Mouse (Mus musculus): ENCODE results near the gene Sfxn4. TPM values are rescaled to one million over a fixed set of nuclear protein-coding genes. Genes with fewer than 3 reads are reported as not detected.

Gene Sfxn4
- total and polyA plus RNA-seq, 2 experiments from 2014 or later = 7.8 to 9.0 TPM

DNA sequence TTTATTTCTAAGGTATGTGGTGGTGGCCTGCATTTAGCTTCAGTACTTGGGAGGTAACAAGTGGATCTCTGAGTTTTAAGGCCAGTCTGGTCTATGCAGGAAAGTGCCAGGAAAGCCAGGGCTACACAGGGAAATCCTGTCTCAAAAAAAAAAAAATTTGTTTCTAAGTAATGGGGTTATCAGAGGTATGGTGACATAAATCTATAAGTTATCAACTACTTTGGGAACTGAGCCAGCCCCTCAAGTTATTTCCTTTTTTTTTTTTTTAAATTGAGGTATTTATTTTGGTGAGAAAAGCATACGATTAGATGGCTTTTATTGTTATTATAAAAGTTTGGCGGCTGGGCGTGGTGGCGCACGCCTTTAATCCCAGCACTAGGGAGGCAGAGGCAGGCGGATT is 48.1 kb downstream of the Sfxn4 start:
- Histone ChIP-seq H3K27ac (ENCODE audit: low read depth, low read length) (no peak overlapping the region), H3K27me3 (ENCODE audit: insufficient read depth, low read length) (no peaks in the 10 kb centered on the region), H3K4me2 (ENCODE audit: low read depth, low read length, poor library complexity, severe bottlenecking) (no peak overlapping the region), H3K36me3 (ENCODE audit: insufficient read depth, low read length) (peaks cover 10% of the 10 kb centered on the region), H3K9me3 (ENCODE audit: low read length) (no peaks in the 10 kb centered on the region), H3K4me3 (ENCODE audit: low read depth, low read length) (no peak overlapping the region), H3K9ac (replicated peaks; ENCODE audit: low read length, poor library complexity, severe bottlenecking) (no peak overlapping the region), H3K4me1 (ENCODE audit: insufficient read depth, low read length) (no peaks in the 10 kb centered on the region)
- WGBS = 95% methylated on average over 6 of the region's 6 CpGs
- DNase-seq (ENCODE audit: low spot score) (no peak), ATAC-seq (ENCODE audit: low FRiP score) (no peak)
- TF ChIP-seq CTCF (IDR thresholded peaks at IDR 0.05) = no peak

DNA sequence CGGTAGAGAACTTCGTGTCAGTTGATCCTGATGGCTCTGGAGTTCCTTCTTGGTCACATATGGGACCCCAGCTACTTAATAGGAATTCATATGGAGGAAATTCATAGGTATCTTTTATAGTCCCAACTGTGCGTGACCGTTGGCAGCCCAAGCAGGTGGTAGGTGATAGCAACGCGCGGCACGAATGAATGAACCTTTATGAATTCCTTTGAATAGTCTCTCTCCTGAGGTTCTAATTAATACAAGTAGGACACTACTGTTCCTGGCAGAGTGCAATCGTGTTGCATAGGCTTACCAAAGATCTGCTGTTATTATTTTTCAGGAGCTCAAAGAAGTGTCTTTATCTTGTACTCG is 49.3 kb downstream of the Sfxn4 start:
- no peaks in the 10 kb centered on the region for H3K9me3 ChIP-seq (ENCODE audit: low read length)
- peaks cover 10% of the 10 kb centered on the region for H3K36me3 ChIP-seq (ENCODE audit: insufficient read depth, low read length)
- peak overlapping the region; percentile 78 for H3K27ac ChIP-seq (ENCODE audit: low read depth, low read length)
- DNase-seq (ENCODE audit: low spot score) = peak; percentile 4
- no peaks in the 10 kb centered on the region for H3K4me1 ChIP-seq (ENCODE audit: insufficient read depth, low read length)
- no peak for ATAC-seq (ENCODE audit: low FRiP score)
- peak overlapping the region; percentile 69 for H3K4me3 ChIP-seq (ENCODE audit: low read depth, low read length)
- 16% methylated on average over 10 of the region's 10 CpGs for WGBS
- H3K9ac ChIP-seq (replicated peaks; ENCODE audit: low read length, poor library complexity, severe bottlenecking) = peak overlapping the region; percentile 85
- no peak for TF ChIP-seq CTCF (IDR thresholded peaks at IDR 0.05)
- peak overlapping the region; percentile 67 for H3K4me2 ChIP-seq (ENCODE audit: low read depth, low read length, poor library complexity, severe bottlenecking)
- H3K27me3 ChIP-seq (ENCODE audit: insufficient read depth, low read length) = no peaks in the 10 kb centered on the region

DNA sequence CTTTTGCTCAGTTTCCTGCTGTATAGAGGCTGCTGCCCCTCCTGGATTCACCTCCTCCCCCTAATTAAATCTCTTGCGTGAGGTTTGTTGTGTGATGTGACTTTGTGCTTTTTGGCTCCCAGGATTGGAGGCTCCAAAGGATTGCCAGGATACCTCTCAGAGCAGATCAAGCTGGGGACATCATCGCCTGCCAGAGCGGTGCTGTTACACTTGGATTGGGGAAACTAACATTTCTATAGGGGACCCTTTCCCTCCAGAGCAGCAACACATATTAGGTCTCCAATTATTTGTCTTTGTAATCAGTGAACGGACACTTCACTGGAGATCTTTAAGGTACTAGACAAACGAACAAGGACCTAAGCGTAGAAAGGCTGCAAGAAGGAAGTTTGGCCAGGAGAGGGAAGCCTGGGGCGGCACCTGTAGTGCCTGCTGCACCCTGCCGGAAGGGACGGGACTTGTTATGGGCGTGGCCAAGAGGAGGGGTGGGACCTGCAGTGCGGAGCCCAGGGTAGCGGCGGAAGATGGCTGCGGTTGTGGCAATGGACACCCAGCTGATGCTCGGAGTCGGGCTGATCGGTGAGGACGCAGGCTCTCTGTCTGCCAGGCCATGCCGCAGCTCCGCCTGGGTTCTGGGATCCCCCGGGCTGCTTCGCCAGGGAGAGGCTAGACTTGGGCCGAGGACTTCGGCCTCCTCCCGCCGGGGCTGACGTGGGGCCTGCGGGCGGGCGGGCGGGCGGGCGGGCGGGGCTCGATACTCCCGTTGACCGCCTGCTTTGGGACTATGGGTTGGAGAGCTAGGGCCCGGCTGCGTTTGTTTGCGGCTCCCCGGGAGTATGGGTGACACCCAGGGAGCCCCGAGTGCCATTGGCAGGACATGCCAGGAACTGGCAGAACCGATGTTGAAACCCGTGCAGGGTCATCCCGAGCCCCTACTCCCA is 49.9 kb downstream of the Sfxn4 start, which contains the start of gene Fam45a:
Gene Fam45a, plus strand, starts transcription at position 488 of the 938 bp plus-strand sequence.
- H3K4me3 ChIP-seq (ENCODE audit: low read depth, low read length) = peak within 1 kb of the TSS; percentile 69
- peak within 1 kb of the TSS; percentile 78 for H3K27ac ChIP-seq (ENCODE audit: low read depth, low read length)
- no peaks in the 10 kb centered on the region for H3K4me1 ChIP-seq (ENCODE audit: insufficient read depth, low read length)
- ATAC-seq (ENCODE audit: low FRiP score) = peak; percentile 99
- WGBS = 2% methylated on average over 33 of the region's 45 CpGs
- H3K27me3 ChIP-seq (ENCODE audit: insufficient read depth, low read length) = no peaks in the 10 kb centered on the region
- H3K9ac ChIP-seq (replicated peaks; ENCODE audit: low read length, poor library complexity, severe bottlenecking) = peak within 1 kb of the TSS; percentile 85
- peak; percentile 96 for TF ChIP-seq CTCF (IDR thresholded peaks at IDR 0.05)
- H3K9me3 ChIP-seq (ENCODE audit: low read length) = no peaks in the 10 kb centered on the region
- peak; percentile 94 for DNase-seq (ENCODE audit: low spot score)
- H3K36me3 ChIP-seq (ENCODE audit: insufficient read depth, low read length) = peaks cover 10% of the 10 kb centered on the region
- H3K4me2 ChIP-seq (ENCODE audit: low read depth, low read length, poor library complexity, severe bottlenecking) = peak within 1 kb of the TSS; percentile 67

DNA sequence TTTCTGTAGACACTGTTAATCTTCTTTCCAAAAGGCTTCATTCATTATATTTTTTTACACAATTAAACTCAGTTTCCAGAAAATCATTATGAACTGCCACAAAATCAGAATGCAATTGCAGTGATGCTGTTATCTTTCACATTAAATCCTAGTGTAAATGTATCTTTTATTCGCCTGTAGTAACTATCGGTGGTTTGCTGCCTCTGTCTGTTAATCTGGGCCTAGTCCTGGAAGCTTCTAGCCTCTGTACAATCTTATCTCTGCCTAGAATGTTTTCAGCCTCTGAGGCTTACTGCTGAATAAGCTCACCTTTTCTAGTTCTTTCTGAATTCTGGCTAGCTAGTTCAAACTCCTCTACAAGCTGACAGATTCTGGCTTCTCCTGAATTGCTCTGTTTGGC is 51.4 kb downstream of the Sfxn4 start:
- H3K27me3 ChIP-seq (ENCODE audit: insufficient read depth, low read length) = no peaks in the 10 kb centered on the region
- ATAC-seq (ENCODE audit: low FRiP score) (no peak), DNase-seq (ENCODE audit: low spot score) (no peak)
- no peaks in the 10 kb centered on the region for H3K9me3 ChIP-seq (ENCODE audit: low read length)
- no peak overlapping the region for H3K9ac ChIP-seq (replicated peaks; ENCODE audit: low read length, poor library complexity, severe bottlenecking)
- no peak overlapping the region for H3K27ac ChIP-seq (ENCODE audit: low read depth, low read length)
- WGBS = 94% methylated on average over 2 of the region's 2 CpGs
- H3K36me3 ChIP-seq (ENCODE audit: insufficient read depth, low read length) = 0 out of 2 replicates have a peak, but pooled peaks cover 3% of the 10 kb centered on the region
- H3K4me1 ChIP-seq (ENCODE audit: insufficient read depth, low read length) = no peaks in the 10 kb centered on the region
- TF ChIP-seq CTCF (IDR thresholded peaks at IDR 0.05) = no peak
- H3K4me3 ChIP-seq (ENCODE audit: low read depth, low read length) = no peak overlapping the region
- no peak overlapping the region for H3K4me2 ChIP-seq (ENCODE audit: low read depth, low read length, poor library complexity, severe bottlenecking)

GRCm38 (mm10) chr19:60804903-60805302 is 56.4 kb downstream of the Sfxn4 start:
- H3K4me3 ChIP-seq (ENCODE audit: low read depth, low read length) = no peak overlapping the region
- H3K4me2 ChIP-seq (ENCODE audit: low read depth, low read length, poor library complexity, severe bottlenecking) = no peak overlapping the region
- DNase-seq (ENCODE audit: low spot score) (no peak), ATAC-seq (ENCODE audit: low FRiP score) (no peak)
- no peaks in the 10 kb centered on the region for H3K27me3 ChIP-seq (ENCODE audit: insufficient read depth, low read length)
- no peak overlapping the region for H3K9ac ChIP-seq (replicated peaks; ENCODE audit: low read length, poor library complexity, severe bottlenecking)
- no peak for TF ChIP-seq CTCF (IDR thresholded peaks at IDR 0.05)
- H3K9me3 ChIP-seq (ENCODE audit: low read length) = no peaks in the 10 kb centered on the region
- H3K36me3 ChIP-seq (ENCODE audit: insufficient read depth, low read length) = no peaks in the 10 kb centered on the region
- H3K4me1 ChIP-seq (ENCODE audit: insufficient read depth, low read length) = no peaks in the 10 kb centered on the region
- 58% methylated on average over 2 of the region's 2 CpGs for WGBS
- H3K27ac ChIP-seq (ENCODE audit: low read depth, low read length) = no peak overlapping the region

DNA sequence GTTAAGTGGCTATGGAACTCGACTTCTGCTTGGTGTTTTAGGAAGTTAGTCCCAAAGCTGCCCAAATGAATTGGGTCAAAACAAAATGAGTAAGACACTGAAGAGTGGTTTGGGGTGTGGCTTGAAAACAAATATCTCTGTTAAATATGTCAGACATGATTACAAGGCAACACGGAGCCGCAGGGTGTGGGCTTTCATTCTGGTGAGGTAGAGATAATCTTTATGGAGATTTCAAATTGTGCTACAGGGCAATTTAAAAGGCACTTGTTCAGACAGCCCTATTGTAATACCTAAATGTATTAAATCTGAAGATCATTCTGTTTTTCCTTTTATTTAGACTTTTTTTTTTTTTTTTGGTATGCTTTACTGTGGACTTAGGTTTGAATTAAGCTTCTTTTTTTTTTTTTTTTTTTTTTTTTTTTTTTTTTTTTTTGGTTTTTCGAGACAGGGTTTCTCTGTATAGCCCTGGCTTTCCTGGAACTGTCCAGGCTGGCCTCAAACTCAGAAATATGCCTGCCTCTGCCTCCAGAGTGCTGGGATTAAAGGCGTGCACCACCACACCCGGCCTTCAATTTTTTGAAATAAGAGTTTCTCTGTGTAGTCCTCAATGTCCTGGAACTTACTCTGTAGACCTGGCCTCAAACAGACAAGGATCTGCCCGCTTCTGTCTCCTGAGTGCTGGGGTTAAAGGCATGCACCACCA is 61.3 kb downstream of the Sfxn4 start:
- no peaks in the 10 kb centered on the region for H3K4me1 ChIP-seq (ENCODE audit: insufficient read depth, low read length)
- TF ChIP-seq CTCF (IDR thresholded peaks at IDR 0.05) = no peak
- DNase-seq (ENCODE audit: low spot score) (no peak), ATAC-seq (ENCODE audit: low FRiP score) (no peak)
- 79% methylated on average over 7 of the region's 7 CpGs for WGBS
- H3K4me3 ChIP-seq (ENCODE audit: low read depth, low read length) = no peak overlapping the region
- no peaks in the 10 kb centered on the region for H3K9me3 ChIP-seq (ENCODE audit: low read length)
- H3K4me2 ChIP-seq (ENCODE audit: low read depth, low read length, poor library complexity, severe bottlenecking) = no peak overlapping the region
- no peaks in the 10 kb centered on the region for H3K36me3 ChIP-seq (ENCODE audit: insufficient read depth, low read length)
- H3K27ac ChIP-seq (ENCODE audit: low read depth, low read length) = no peak overlapping the region
- H3K27me3 ChIP-seq (ENCODE audit: insufficient read depth, low read length) = no peaks in the 10 kb centered on the region
- H3K9ac ChIP-seq (replicated peaks; ENCODE audit: low read length, poor library complexity, severe bottlenecking) = no peak overlapping the region

Data from midbrain, postnatal 0 days (tissue).